Mouse (Mus musculus): ENCODE results near the gene Mael. TPM values are rescaled to one million over a fixed set of nuclear protein-coding genes. Genes with fewer than 3 reads are reported as not detected.

The Mael gene
- polyA plus RNA-seq, 1 experiment, result not detected

DNA sequence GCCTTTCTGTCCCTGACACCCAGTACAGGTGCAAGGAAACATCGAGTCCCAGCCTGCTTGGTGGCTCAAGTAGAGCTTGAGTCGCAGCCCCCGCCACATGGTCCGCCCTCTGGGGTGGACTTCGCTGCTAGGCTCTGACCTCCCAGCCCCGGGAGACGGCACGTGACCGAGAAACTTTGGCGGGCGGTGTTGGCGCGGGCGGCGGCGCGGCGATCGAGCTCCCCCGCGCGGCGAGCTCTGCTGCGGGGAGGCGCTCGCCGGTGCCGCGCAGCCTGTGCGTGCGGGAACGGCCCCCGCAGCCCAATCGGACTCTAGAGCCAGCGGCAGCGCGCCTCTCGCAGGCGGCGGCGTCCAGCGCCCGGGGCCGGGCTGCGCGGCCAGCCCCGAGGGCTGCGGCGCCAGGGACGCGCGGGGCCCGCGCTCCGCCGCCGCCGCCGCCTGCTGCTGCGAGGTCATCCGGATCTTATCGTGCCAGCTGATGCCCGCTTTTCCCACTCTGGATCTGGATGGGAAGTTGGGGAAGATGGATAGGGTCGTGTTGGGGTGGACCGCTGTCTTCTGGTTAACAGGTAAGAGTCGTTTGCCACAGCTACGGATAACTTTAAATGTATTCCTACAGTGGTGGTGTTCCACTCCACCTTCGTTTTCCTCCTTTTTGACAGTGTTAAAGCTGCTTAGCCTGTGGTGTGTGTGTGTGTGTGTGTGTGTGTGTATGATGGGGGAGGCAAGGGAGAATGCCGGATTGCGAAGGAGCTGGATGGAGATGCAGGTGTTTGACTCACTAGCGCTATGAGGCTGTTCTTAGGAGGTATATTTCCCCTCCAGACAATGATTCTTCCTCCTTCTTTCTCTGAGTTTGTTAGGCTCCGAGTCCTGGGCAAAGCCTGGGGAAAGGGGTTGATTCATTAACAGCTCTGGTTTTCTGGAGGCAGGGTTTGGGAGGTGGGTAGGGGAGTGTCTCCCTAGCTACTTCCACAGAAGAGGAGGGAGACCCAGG lies 15.6 kb upstream of the Mael start, which contains the start of gene Ildr2:
Gene Ildr2 (plus strand): TSS at position 242 of the 997 bp plus-strand sequence.
- H3K36me3 ChIP-seq (replicated peaks; ENCODE audit: low read length), result no peaks in the 10 kb centered on the region
- H3K4me3 ChIP-seq (replicated peaks), result peak within 1 kb of the TSS; percentile 83
- peaks cover 10% of the 10 kb centered on the region for H3K4me1 ChIP-seq
- H3K27me3 ChIP-seq (replicated peaks), result peaks cover 65% of the 10 kb centered on the region
- H3K9me3 ChIP-seq, result no peaks in the 10 kb centered on the region
- TF ChIP-seq GATA1 (IDR thresholded peaks at IDR 0.05; ENCODE audit: borderline replicate concordance, low read length), result no peak
- no peak for TF ChIP-seq FLI1 (IDR thresholded peaks at IDR 0.05; ENCODE audit: low read length)

- Histone ChIP-seq H3K36me3 (replicated peaks; ENCODE audit: low read length) (no peaks in the 10 kb centered on the region), H3K9me3 (no peaks in the 10 kb centered on the region), H3K4me3 (replicated peaks) (no peak overlapping the region), H3K27me3 (replicated peaks) (peaks cover 13% of the 10 kb centered on the region), H3K4me1 (no peaks in the 10 kb centered on the region)
- TF ChIP-seq GATA1 (IDR thresholded peaks at IDR 0.05; ENCODE audit: borderline replicate concordance, low read length) (no peak), FLI1 (IDR thresholded peaks at IDR 0.05; ENCODE audit: low read length) (no peak)
These were observed 5.7 kb upstream of the Mael start for GRCm38 (mm10) chr1:166244285-166244684.

- Histone ChIP-seq H3K27me3 (replicated peaks) (no peaks in the 10 kb centered on the region), H3K4me1 (no peaks in the 10 kb centered on the region)
These were observed 24.4 kb downstream of the Mael start for GRCm38 (mm10) chr1:166214181-166214580.

DNA sequence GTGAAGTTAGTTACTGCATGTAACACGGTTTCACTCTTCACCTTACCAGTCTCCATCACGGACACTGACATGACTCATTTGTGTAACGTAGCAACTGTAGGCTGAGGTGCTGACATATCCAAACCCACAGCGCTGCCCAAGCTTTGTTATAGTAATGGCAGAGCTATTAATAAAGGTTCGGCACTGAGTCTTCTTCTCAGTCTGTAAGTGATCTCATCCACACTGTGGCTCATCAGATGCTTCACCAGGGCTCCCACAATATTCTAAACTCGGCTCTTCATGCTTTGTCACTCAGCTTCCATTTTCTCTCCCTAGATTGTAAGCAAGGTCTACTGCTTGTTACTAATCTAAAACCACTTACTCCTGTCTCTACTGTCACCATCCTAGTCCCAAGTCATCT lies 29.2 kb downstream of the Mael start:
- Histone ChIP-seq H3K4me3 (replicated peaks) (no peak overlapping the region), H3K36me3 (replicated peaks; ENCODE audit: low read length) (no peaks in the 10 kb centered on the region), H3K4me1 (no peaks in the 10 kb centered on the region), H3K9me3 (no peaks in the 10 kb centered on the region), H3K27me3 (replicated peaks) (peaks cover 1% of the 10 kb centered on the region)
- no peak for TF ChIP-seq FLI1 (IDR thresholded peaks at IDR 0.05; ENCODE audit: low read length)
- no peak for TF ChIP-seq GATA1 (IDR thresholded peaks at IDR 0.05; ENCODE audit: borderline replicate concordance, low read length)

More at GRCm38 (mm10) chr1:166214181-166214580, 24.4 kb downstream of the Mael start:
- H3K4me3 ChIP-seq (replicated peaks), result no peak overlapping the region
- TF ChIP-seq GATA1 (IDR thresholded peaks at IDR 0.05; ENCODE audit: borderline replicate concordance, low read length) (no peak), FLI1 (IDR thresholded peaks at IDR 0.05; ENCODE audit: low read length) (no peak)
- no peaks in the 10 kb centered on the region for H3K9me3 ChIP-seq
- H3K36me3 ChIP-seq (replicated peaks; ENCODE audit: low read length), result no peaks in the 10 kb centered on the region

DNA sequence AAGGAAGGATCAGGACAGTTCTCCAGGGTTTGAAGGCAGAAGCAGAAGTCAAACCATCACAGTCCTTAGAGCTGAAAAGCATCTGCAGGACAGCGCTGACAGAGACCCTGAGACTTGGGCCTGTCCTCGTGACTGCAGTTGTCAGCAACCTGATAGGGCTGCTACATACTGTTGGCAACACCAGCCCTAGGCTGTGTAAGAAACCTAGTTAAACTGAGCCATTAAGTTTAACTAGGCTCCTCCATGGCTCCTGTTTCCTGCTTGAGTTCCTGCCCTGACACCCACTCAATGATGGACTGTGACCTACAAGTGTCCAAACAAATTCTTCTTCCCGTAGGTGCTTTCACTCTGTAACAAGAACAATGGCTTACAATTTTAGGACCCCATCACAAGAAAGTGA lies 33.4 kb downstream of the Mael start:
- TF ChIP-seq GATA1 (IDR thresholded peaks at IDR 0.05; ENCODE audit: borderline replicate concordance, low read length) (no peak), FLI1 (IDR thresholded peaks at IDR 0.05; ENCODE audit: low read length) (no peak)
- Histone ChIP-seq H3K27me3 (replicated peaks) (peaks cover 1% of the 10 kb centered on the region), H3K36me3 (replicated peaks; ENCODE audit: low read length) (no peaks in the 10 kb centered on the region), H3K9me3 (no peaks in the 10 kb centered on the region), H3K4me3 (replicated peaks) (no peak overlapping the region), H3K4me1 (no peaks in the 10 kb centered on the region)

GRCm38 (mm10) chr1:166204171-166204570 lies 34.4 kb downstream of the Mael start:
- Histone ChIP-seq H3K9me3 (no peaks in the 10 kb centered on the region), H3K36me3 (replicated peaks; ENCODE audit: low read length) (no peaks in the 10 kb centered on the region), H3K4me3 (replicated peaks) (no peak overlapping the region), H3K4me1 (no peaks in the 10 kb centered on the region), H3K27me3 (replicated peaks) (peaks cover 1% of the 10 kb centered on the region)
- TF ChIP-seq GATA1 (IDR thresholded peaks at IDR 0.05; ENCODE audit: borderline replicate concordance, low read length) (no peak), FLI1 (IDR thresholded peaks at IDR 0.05; ENCODE audit: low read length) (no peak)

GRCm38 (mm10) chr1:166189821-166190220 lies 48.7 kb downstream of the Mael start:
- TF ChIP-seq GATA1 (IDR thresholded peaks at IDR 0.05; ENCODE audit: borderline replicate concordance, low read length), result no peak
- TF ChIP-seq FLI1 (IDR thresholded peaks at IDR 0.05; ENCODE audit: low read length), result no peak
- H3K27me3 ChIP-seq (replicated peaks), result no peaks in the 10 kb centered on the region
- H3K36me3 ChIP-seq (replicated peaks; ENCODE audit: low read length), result no peaks in the 10 kb centered on the region
- H3K4me1 ChIP-seq, result no peaks in the 10 kb centered on the region
- no peak overlapping the region for H3K4me3 ChIP-seq (replicated peaks)
- peaks cover 18% of the 10 kb centered on the region for H3K9me3 ChIP-seq

- H3K36me3 ChIP-seq (replicated peaks; ENCODE audit: low read length), result no peaks in the 10 kb centered on the region
- TF ChIP-seq GATA1 (IDR thresholded peaks at IDR 0.05; ENCODE audit: borderline replicate concordance, low read length) (no peak), FLI1 (IDR thresholded peaks at IDR 0.05; ENCODE audit: low read length) (no peak)
- no peak overlapping the region for H3K4me3 ChIP-seq (replicated peaks)
- H3K4me1 ChIP-seq, result no peaks in the 10 kb centered on the region
- peaks cover 18% of the 10 kb centered on the region for H3K9me3 ChIP-seq
- peaks cover 2% of the 10 kb centered on the region for H3K27me3 ChIP-seq (replicated peaks)
These were observed 53.2 kb downstream of the Mael start for GRCm38 (mm10) chr1:166185357-166185756.

GRCm38 (mm10) chr1:166184391-166185229 lies 53.9 kb downstream of the Mael start:
- no peaks in the 10 kb centered on the region for H3K4me1 ChIP-seq
- no peaks in the 10 kb centered on the region for H3K36me3 ChIP-seq (replicated peaks; ENCODE audit: low read length)
- H3K4me3 ChIP-seq (replicated peaks), result no peak overlapping the region
- H3K9me3 ChIP-seq, result peaks cover 15% of the 10 kb centered on the region
- TF ChIP-seq GATA1 (IDR thresholded peaks at IDR 0.05; ENCODE audit: borderline replicate concordance, low read length) (no peak), FLI1 (IDR thresholded peaks at IDR 0.05; ENCODE audit: low read length) (no peak)
- H3K27me3 ChIP-seq (replicated peaks), result peaks cover 2% of the 10 kb centered on the region

All from megakaryocyte, embryonic 14.5 days (primary cell).